Mouse (Mus musculus) thymus, postnatal 4 days (tissue): ENCODE data around the gene St6galnac3.

Experiments used
- DNase-seq: peaks from one replicate; pipeline ENCODE4 v3.0.0; 2021

St6galnac3 gene

GRCm38 (mm10) chr3:153456227-153456626, 268.7 kb downstream of the St6galnac3 start:
- no peak for DNase-seq

DNA sequence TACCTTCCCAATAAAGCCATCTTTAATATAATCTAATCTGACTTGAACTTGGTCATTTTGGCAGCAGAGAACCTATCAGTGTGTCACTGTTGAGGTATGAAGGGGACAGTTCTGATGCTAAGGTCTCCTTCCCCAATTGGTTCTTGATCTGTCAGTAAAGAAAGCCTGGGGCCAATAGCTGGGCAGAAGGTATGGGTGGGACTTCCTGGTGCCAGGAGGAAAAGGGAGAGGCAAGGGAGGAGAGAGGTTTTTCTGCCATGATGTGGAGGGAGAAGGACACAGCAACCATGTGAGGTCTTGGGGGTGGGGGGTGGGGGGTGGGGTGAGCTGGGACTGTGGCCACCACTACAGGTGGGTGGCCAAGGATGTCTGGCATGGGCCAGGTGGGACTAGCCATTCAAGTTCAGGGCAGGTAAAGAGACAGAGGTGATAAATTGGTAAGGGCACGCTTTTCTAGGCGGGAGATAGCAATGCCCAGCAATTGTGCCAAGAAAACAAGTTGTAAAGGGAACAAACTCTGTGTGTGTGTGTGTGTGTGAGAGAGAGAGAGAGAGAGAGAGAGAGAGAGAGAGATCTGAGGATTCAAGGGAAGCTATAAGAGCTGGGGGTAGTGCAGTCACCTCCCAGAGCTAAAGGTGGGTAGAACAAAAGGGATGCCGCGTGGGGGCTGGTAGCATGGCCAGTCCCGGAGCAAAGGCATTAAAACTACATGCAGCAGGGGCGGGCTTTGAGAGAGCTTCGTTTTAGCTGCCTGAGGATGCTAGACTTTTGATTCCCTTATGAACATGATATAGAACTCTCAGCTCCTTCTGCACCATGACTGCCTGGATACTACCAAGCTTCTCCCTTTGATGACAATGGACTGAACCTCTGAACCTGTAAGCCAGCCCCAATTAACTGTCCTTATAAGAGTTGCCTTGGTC, 271.6 kb downstream of the St6galnac3 start:
- no peak for DNase-seq

- DNase-seq = no peak
Measured at GRCm38 (mm10) chr3:153452299-153452996, 272.5 kb downstream of the St6galnac3 start.

- DNase-seq = no peak
Measured at GRCm38 (mm10) chr3:153441329-153441728, 283.6 kb downstream of the St6galnac3 start.

DNA sequence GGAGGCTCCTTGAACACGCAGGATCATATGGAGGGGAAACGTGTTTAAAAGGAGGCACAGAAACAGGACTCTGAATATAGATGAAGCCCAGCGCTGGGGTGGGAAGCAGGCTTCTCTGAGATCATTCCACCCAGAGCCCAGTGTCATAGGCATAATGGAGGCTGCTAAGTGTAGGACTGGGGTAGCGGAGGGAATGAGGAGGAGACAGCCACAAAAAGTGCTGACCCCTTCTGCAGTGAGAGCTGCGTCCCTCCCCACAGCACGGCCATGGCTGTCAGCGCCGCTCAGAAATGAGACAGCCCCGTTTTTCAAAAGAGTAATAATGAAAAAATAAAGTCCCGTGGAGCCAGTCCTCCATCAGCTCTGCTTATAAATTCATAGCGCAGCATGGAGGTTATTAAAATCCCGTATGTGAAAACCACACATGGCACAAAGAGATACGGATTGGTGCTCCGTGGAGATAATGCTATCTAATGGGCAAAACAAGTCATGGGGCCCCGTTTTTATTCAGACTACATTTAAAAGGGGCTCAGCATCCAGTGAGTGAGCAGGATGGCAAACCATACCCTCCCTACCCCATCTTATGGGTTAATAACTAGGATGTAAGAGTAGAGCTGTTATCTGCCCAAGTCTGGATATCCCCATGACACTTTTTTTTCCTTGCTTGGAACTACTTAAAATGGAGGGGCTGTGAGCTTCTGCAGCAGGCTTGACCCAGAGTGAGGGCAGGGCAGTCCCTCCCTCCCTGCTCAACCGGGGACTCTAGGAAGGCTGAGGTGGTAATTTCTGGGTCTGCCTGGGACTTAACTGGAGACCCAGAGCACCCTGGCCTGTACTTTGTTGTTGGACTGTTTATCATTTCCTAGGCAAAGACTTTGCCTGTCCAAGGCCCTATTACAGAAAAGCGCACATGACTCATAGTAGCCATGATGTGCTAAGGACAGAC, 288.6 kb downstream of the St6galnac3 start:
- DNase-seq = no peak

- no peak for DNase-seq
Measured at GRCm38 (mm10) chr3:153433010-153433409, 292.0 kb downstream of the St6galnac3 start.

DNA sequence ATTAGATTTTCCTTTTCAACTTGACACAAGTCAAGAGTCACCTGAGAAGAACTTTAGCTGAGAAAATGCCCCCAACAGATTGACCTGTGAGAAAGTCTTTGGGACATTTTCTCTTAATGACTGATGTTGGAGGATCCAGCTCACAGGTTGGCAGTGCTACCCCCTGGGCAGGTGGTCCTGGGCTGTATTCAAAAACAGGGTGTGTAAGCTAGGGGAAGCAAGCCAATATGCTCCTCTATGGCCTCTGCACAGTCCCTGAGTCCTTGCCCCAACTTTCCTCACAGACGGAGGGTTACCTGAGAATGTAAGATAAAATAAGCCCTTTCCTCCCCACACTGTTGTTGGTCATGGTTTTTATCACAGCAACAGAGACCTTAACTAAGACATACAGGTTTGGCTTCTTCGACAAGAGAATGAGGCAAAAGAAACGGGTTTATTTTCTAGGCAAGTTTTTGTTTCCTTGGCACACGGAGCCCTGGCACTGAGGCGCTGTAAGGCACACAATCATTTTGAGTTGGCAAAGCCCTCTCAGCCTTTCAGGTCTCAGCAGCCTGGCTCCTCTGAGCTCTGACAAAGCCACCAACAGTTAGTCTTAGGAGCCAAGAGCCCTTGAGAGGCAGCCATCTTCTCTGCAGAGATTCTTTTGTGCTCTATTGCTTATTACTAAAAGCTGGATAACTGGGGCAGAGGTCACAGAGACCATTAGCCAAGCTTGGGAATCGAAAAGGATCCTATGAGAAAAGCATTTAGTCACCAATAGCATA, 292.7 kb downstream of the St6galnac3 start:
- no peak for DNase-seq

GRCm38 (mm10) chr3:153429840-153430239, 295.1 kb downstream of the St6galnac3 start:
- DNase-seq = no peak

GRCm38 (mm10) chr3:153421918-153422290, 303.1 kb downstream of the St6galnac3 start:
- no peak for DNase-seq

- no peak for DNase-seq
Measured at GRCm38 (mm10) chr3:153421060-153421917, 303.7 kb downstream of the St6galnac3 start.

DNA sequence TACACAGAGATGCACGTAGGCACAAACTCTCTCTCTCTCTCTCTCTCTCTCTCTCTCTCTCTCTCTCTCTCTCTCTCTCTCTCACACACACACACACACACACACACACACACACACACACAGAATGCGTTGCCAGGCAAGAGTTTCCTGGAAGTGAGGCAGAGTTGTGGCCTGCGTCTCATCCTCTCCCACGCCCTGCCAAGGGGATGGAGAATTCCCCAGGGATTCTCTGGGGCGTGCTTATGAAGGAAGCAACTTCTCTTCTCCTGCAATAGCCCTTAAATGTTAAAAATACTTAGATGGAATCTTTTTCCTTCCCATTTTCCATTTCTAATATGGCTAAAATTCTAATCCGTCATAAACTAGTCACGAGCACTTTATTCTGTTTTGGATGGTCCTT, 305.6 kb downstream of the St6galnac3 start:
- no peak for DNase-seq

GRCm38 (mm10) chr3:153417001-153417400, 308.0 kb downstream of the St6galnac3 start:
- no peak for DNase-seq

DNA sequence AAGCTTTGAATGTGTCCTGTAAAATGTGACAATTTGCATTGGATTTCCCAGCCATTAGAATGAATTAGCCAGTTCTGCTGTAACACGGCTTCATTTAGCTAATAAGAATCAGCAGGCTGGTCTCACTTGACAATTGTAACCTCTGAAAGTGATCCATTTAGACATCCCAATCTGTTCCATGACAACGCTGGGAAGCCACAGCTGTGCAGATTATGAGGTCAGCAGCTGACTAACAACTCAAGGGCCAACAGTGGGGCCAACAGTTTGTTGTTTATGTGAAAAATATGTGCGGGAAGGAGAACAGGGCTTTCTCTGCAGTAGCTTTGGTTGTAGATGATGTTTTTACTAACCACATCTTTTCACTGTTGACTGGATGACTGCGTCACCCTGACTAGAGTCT, 308.6 kb downstream of the St6galnac3 start:
- no peak for DNase-seq

DNA sequence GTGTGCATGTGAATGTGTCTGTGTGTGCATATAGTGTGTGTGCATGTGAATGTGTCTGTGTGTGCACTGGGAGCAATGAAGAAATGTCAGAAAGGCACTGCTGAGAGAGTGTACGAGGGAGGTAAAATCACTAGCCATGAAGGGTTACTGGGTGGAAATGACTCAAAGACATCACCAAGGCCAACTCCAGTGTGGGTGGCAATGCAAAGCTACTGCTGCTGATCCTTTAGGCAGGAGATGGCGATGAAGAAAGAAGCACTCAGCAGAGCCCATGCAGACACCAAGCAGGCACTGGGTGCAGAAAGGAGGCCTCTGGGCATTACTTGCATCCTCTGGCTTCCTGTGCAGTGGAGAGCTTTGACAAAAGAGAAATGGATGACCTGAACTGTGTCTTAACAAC, 310.8 kb downstream of the St6galnac3 start:
- no peak for DNase-seq

- no peak for DNase-seq
Measured at GRCm38 (mm10) chr3:153409286-153409685, 315.7 kb downstream of the St6galnac3 start.

- no peak for DNase-seq
Measured at GRCm38 (mm10) chr3:153408361-153408760, 316.6 kb downstream of the St6galnac3 start.

DNA sequence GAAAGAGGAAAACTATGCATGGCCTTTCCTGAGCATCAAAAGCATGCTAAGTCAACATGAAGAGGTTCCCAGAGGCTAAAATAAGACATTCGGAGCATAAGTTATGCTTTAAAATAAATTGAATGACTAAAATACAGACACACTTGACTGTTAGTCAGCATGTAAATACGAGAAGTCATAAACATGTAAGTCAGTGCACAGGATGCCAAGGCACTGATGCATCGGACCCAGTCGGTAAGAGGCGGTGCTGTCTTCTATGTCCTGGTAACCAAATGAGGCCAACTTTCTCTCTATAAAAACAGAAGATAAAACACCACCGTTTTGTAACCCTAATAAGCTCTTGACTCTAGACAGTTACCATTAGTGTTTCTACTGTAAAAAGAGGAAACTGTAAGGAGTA, 317.3 kb downstream of the St6galnac3 start:
- DNase-seq = no peak

GRCm38 (mm10) chr3:153406858-153407257, 318.1 kb downstream of the St6galnac3 start:
- DNase-seq = no peak

GRCm38 (mm10) chr3:153406220-153406619, 318.8 kb downstream of the St6galnac3 start:
- DNase-seq = no peak

- DNase-seq = no peak
Measured at GRCm38 (mm10) chr3:153405643-153406042, 319.3 kb downstream of the St6galnac3 start.

DNA sequence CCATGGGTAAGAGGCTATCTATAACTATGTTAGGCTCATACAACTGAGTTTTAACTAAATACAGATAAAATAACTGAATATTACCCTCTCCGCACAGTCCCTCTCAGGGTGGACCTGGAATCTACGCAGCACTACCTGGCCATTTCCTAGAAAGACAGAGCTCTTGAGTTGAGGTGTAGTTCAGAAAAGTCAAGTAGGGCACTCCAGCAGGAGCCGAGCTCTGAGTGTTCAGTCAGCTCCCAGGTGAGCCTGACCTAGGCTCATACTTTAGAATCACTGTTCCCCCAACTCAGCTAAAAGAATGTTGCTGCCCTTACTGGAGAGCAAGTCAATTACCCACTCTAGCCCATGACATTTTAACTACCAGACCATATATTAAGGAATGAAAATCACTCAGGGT, 324.7 kb downstream of the St6galnac3 start:
- DNase-seq = no peak
